Mouse (Mus musculus): ENCODE measurements around the gene Sall4.

DNA sequence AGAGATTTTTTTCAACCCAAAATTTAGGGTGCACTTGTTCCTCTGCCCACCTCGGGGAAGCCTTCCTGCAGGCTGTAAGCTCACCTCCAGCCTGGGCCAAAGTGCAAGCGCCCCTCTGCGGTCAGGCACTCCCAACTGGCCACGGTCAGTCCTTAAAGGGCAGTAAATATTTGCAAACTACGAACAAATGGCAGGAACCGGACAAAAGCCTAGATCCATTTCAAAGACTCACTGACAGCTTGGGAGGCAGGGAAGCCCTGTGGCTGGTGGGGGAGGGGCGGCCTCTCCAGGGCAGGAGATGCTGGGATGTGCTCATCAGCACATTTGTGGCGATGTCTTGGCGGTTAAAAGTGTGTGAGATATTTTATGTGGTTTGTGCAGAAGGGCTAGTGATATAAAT lies 12.3 kb upstream of the Sall4 start:
- TF ChIP-seq POLR2A (IDR thresholded peaks at IDR 0.05; ENCODE audit: control insufficient read depth in 1 of 2, insufficient read depth in 1 of 2, low read depth in 1 of 2, low read length in 2 of 2, poor library complexity in 1 of 2) = no peak
- TF ChIP-seq CTCF (IDR thresholded peaks at IDR 0.05 in 2 of 3, conservative IDR thresholded peaks at IDR 0.05 in 1 of 3; ENCODE audit: control insufficient read depth in 1 of 3, insufficient read depth in 1 of 3, low read depth in 2 of 3, low read length in 3 of 3, poor library complexity in 1 of 3, severe bottlenecking in 1 of 3) = no peak
- no peak for TF ChIP-seq MYC (IDR thresholded peaks at IDR 0.05; ENCODE audit: low read depth, low read length)
- TF ChIP-seq KAT2A (conservative IDR thresholded peaks at IDR 0.05; ENCODE audit: low read depth, low read length) = no peak

All from MEL (cell line).